Mouse (Mus musculus): ENCODE data around the gene Zfp985.
A peak's percentile ranks its signal among the peaks of the same experiment; 100 is the strongest.
"Not testable (repeated sequence)": the region's sequence is repeated elsewhere in the genome, so short reads cannot be mapped to it uniquely, and the experiment has no call there.

Zfp985 gene

GRCm38 (mm10) chr4:147553071-147553470, at the start of gene Zfp985:
Gene Zfp985 (plus strand): TSS chr4:147553277.
- DNase-seq (ENCODE audit: extremely low read depth, low read depth): not testable (repeated sequence)

- no peak for DNase-seq (ENCODE audit: extremely low read depth, low read depth)
Measured at GRCm38 (mm10) chr4:147509174-147509573, 43.9 kb upstream of the Zfp985 start.

- no peak for DNase-seq (ENCODE audit: extremely low read depth, low read depth)
Measured at GRCm38 (mm10) chr4:147518981-147519380, 34.1 kb upstream of the Zfp985 start.

- DNase-seq (ENCODE audit: extremely low read depth, low read depth): no peak
Measured at GRCm38 (mm10) chr4:147520100-147520499, 33.0 kb upstream of the Zfp985 start.

GRCm38 (mm10) chr4:147525125-147525524, 28.0 kb upstream of the Zfp985 start:
- no peak for DNase-seq (ENCODE audit: extremely low read depth, low read depth)

GRCm38 (mm10) chr4:147530366-147530765, 22.7 kb upstream of the Zfp985 start:
- DNase-seq (ENCODE audit: extremely low read depth, low read depth): no peak

- DNase-seq (ENCODE audit: extremely low read depth, low read depth): not testable (repeated sequence)
Measured at GRCm38 (mm10) chr4:147535916-147536315, 17.2 kb upstream of the Zfp985 start.

- DNase-seq (ENCODE audit: extremely low read depth, low read depth): no peak
Measured at GRCm38 (mm10) chr4:147537702-147538101, 15.4 kb upstream of the Zfp985 start.

GRCm38 (mm10) chr4:147539918-147540317, 13.2 kb upstream of the Zfp985 start, which contains the start of gene Gm16503:
Gene Gm16503 (plus strand): TSS chr4:147540218.
- DNase-seq (ENCODE audit: extremely low read depth, low read depth): not testable (repeated sequence)

GRCm38 (mm10) chr4:147541105-147541504, 12.0 kb upstream of the Zfp985 start:
- DNase-seq (ENCODE audit: extremely low read depth, low read depth): no peak

- not testable (repeated sequence) for DNase-seq (ENCODE audit: extremely low read depth, low read depth)
Measured at GRCm38 (mm10) chr4:147554361-147554760, 1.3 kb downstream of the Zfp985 start.

GRCm38 (mm10) chr4:147556921-147557320, 3.8 kb downstream of the Zfp985 start:
- DNase-seq (ENCODE audit: extremely low read depth, low read depth): not testable (repeated sequence)

- not testable (repeated sequence) for DNase-seq (ENCODE audit: extremely low read depth, low read depth)
Measured at GRCm38 (mm10) chr4:147558011-147558410, 4.9 kb downstream of the Zfp985 start.

GRCm38 (mm10) chr4:147559096-147559495, 6.0 kb downstream of the Zfp985 start:
- DNase-seq (ENCODE audit: extremely low read depth, low read depth): not testable (repeated sequence)

- no peak for DNase-seq (ENCODE audit: extremely low read depth, low read depth)
Measured at GRCm38 (mm10) chr4:147565426-147566220, 12.5 kb downstream of the Zfp985 start.

- DNase-seq (ENCODE audit: extremely low read depth, low read depth): not testable (repeated sequence)
Measured at GRCm38 (mm10) chr4:147571156-147571555, 18.1 kb downstream of the Zfp985 start.

- DNase-seq (ENCODE audit: extremely low read depth, low read depth): peak; percentile 37
Measured at GRCm38 (mm10) chr4:147579371-147579770, 26.3 kb downstream of the Zfp985 start.

GRCm38 (mm10) chr4:147586511-147587473, 33.7 kb downstream of the Zfp985 start:
- no peak for DNase-seq (ENCODE audit: extremely low read depth, low read depth)

GRCm38 (mm10) chr4:147594630-147595029, 41.6 kb downstream of the Zfp985 start:
- DNase-seq (ENCODE audit: extremely low read depth, low read depth): not testable (repeated sequence)

GRCm38 (mm10) chr4:147597685-147598084, 44.6 kb downstream of the Zfp985 start:
- DNase-seq (ENCODE audit: extremely low read depth, low read depth): no peak

GRCm38 (mm10) chr4:147598831-147599230, 45.8 kb downstream of the Zfp985 start:
- no peak for DNase-seq (ENCODE audit: extremely low read depth, low read depth)

- DNase-seq (ENCODE audit: extremely low read depth, low read depth): no peak
Measured at GRCm38 (mm10) chr4:147601881-147602280, 48.8 kb downstream of the Zfp985 start.

All from MEL-GATA-1-ER (cell line).